Mouse (Mus musculus) forebrain, embryonic 14.5 days (tissue): ENCODE results near the gene Gm13288. TPM values are rescaled to one million over a fixed set of nuclear protein-coding genes. Genes with fewer than 3 reads are reported as not detected.
"Not testable (repeated sequence)": the region's sequence is repeated elsewhere in the genome, so short reads cannot be mapped to it uniquely, and the experiment has no call there.

Experiments used
- ATAC-seq: fragments of 200-750 bp; cut with Nextera tagmentation; 2 replicates; pipeline ENCODE4 v1.8.0; 2017; ENCODE audit warnings: mild to moderate bottlenecking, moderate library complexity
- DNase-seq: peaks from one replicate; pipeline ENCODE4 v3.0.0-alpha.2; 2015; ENCODE audit warnings: low spot score
- H3K27ac ChIP-seq: fragments of 300-500 bp; sonication (generic); 2 replicates; pipeline ENCODE4 v1.5.1; 2014; ENCODE audit warnings: low read depth, mild to moderate bottlenecking, control low read depth, low read length, moderate library complexity
- H3K27me3 ChIP-seq: fragments of 300-500 bp; sonication (generic); replicated peaks from 2 replicates; pipeline ENCODE4 v1.6.1; 2014; ENCODE audit warnings: low read length, control low read depth, mixed read lengths; ENCODE audit not compliant: control insufficient read depth, insufficient read depth
- H3K36me3 ChIP-seq: fragments of 300-500 bp; sonication (generic); 2 replicates; pipeline ENCODE4 v1.6.1; 2014; ENCODE audit warnings: low read length, control low read depth; ENCODE audit not compliant: control insufficient read depth, insufficient read depth
- H3K4me1 ChIP-seq: fragments of 300-500 bp; sonication (generic); 2 replicates; pipeline ENCODE4 v1.6.1; 2014; ENCODE audit warnings: antibody characterized with exemption, low read length, control low read depth; ENCODE audit not compliant: control insufficient read depth, insufficient read depth
- H3K4me2 ChIP-seq: fragments of 300-500 bp; sonication (generic); 2 replicates; pipeline ENCODE4 v1.6.1; 2014; ENCODE audit warnings: mild to moderate bottlenecking, control low read depth, low read length
- H3K4me3 ChIP-seq: fragments of 300-500 bp; sonication (generic); 2 replicates; pipeline ENCODE4 v1.5.1; 2014; ENCODE audit warnings: low read depth, low read length, control low read depth
- H3K9ac ChIP-seq: fragments of 300-500 bp; sonication (generic); 2 replicates; pipeline ENCODE4 v1.6.1; 2014; ENCODE audit warnings: mild to moderate bottlenecking, low read length, control low read depth, moderate library complexity
- H3K9me3 ChIP-seq: fragments of 300-500 bp; sonication (generic); replicated peaks from 2 replicates; pipeline ENCODE4 v1.6.1; 2016; ENCODE audit warnings: low read length, control low read depth, mixed read lengths; ENCODE audit not compliant: control insufficient read depth
- WGBS: fragments of 180-500 bp; shearing (Covaris S2); extraction: QIAGEN DNeasy Blood & Tissue Kit; methylation state at CpG from one replicate; pipeline ENCODE4 v1.1.7; 2014; 5-methylcytosine and 5-hydroxymethylcytosine counted together
- polyA plus RNA-seq: library from polyadenylated mRNA; unstranded; fragments of >200 nt; fragmentation: Nextera tagmentation; extraction: Ambion mirVana; gene quantifications from 2 replicates; pipeline ENCODE4 v1.2.1, GENCODE M21; 2014

Gm13288 gene
- polyA plus RNA-seq, 1 experiment from 2014 or later, result not detected

- WGBS, result 3% methylated on average over 24 of the region's 42 CpGs
- ATAC-seq, H3K9ac ChIP-seq, H3K9me3 ChIP-seq, H3K4me1 ChIP-seq, H3K27ac ChIP-seq, H3K36me3 ChIP-seq, H3K27me3 ChIP-seq: not testable (repeated sequence)
- H3K4me2 ChIP-seq, result peak overlapping the region; percentile 51
- DNase-seq, result peak; percentile 61
- peak overlapping the region; percentile 24 for H3K4me3 ChIP-seq
These were observed 41.8 kb upstream of the Gm13288 start for GRCm38 (mm10) chr4:88763384-88764018.

GRCm38 (mm10) chr4:88773534-88773933 is 31.8 kb upstream of the Gm13288 start, which contains the start of gene Gm13290:
TSS of gene Gm13290 (plus strand) at chr4:88773834.
- H3K27ac ChIP-seq, ATAC-seq, H3K9me3 ChIP-seq, H3K4me3 ChIP-seq, H3K36me3 ChIP-seq, H3K4me1 ChIP-seq, H3K9ac ChIP-seq, DNase-seq, H3K4me2 ChIP-seq, H3K27me3 ChIP-seq: not testable (repeated sequence)
- WGBS, result no CpG with 5 or more reads among the region's 32 CpGs

GRCm38 (mm10) chr4:88776622-88777021 is 28.7 kb upstream of the Gm13288 start, which contains the start of gene Gm13289:
TSS of gene Gm13289 (plus strand) at chr4:88776922.
- not testable (repeated sequence) for H3K4me2 ChIP-seq, DNase-seq, H3K9me3 ChIP-seq, H3K9ac ChIP-seq, H3K4me3 ChIP-seq, H3K4me1 ChIP-seq, H3K27me3 ChIP-seq, H3K27ac ChIP-seq, H3K36me3 ChIP-seq, ATAC-seq
- WGBS, result no CpG with 5 or more reads among the region's 29 CpGs

- H3K9me3 ChIP-seq, H3K4me3 ChIP-seq, H3K27ac ChIP-seq, ATAC-seq, H3K36me3 ChIP-seq, DNase-seq, H3K27me3 ChIP-seq, H3K9ac ChIP-seq, H3K4me1 ChIP-seq, H3K4me2 ChIP-seq: not testable (repeated sequence)
- WGBS, result no CpG with 5 or more reads among the region's 29 CpGs
These were observed 25.8 kb upstream of the Gm13288 start, which contains the start of gene Gm13272 for GRCm38 (mm10) chr4:88779550-88779949. TSS of gene Gm13272 (plus strand) at chr4:88779850.

GRCm38 (mm10) chr4:88780320-88780719 is 25.0 kb upstream of the Gm13288 start:
- not testable (repeated sequence) for DNase-seq, H3K4me3 ChIP-seq, H3K27me3 ChIP-seq, ATAC-seq, H3K4me1 ChIP-seq, H3K36me3 ChIP-seq, H3K4me2 ChIP-seq, H3K27ac ChIP-seq, H3K9me3 ChIP-seq, H3K9ac ChIP-seq
- 53% methylated on average over 14 of the region's 18 CpGs for WGBS

- not testable (repeated sequence) for H3K36me3 ChIP-seq, H3K9me3 ChIP-seq, H3K4me1 ChIP-seq, H3K4me3 ChIP-seq, H3K27ac ChIP-seq, H3K27me3 ChIP-seq, ATAC-seq, H3K9ac ChIP-seq, DNase-seq
- WGBS, result 11% methylated on average over 2 of the region's 7 CpGs
- H3K4me2 ChIP-seq, result peak within 1 kb of the TSS; percentile 33; the same call in 1 of the 2 replicates
These were observed 23.5 kb upstream of the Gm13288 start, which contains the start of gene Ifnz for GRCm38 (mm10) chr4:88781831-88782230. TSS of gene Ifnz (plus strand) at chr4:88782131.

- WGBS, result 0% methylated on average over 12 of the region's 31 CpGs
These were observed 23.0 kb upstream of the Gm13288 start for GRCm38 (mm10) chr4:88782335-88782734.

GRCm38 (mm10) chr4:88785409-88785808 is 19.9 kb upstream of the Gm13288 start, which contains the start of gene Gm13276:
TSS of gene Gm13276 (plus strand) at chr4:88785709.
- no CpG with 5 or more reads among the region's 27 CpGs for WGBS
- DNase-seq, result not testable (repeated sequence)

More at GRCm38 (mm10) chr4:88782335-88782734, 23.0 kb upstream of the Gm13288 start:
- DNase-seq, H3K4me3 ChIP-seq, H3K9ac ChIP-seq, ATAC-seq, H3K27me3 ChIP-seq, H3K9me3 ChIP-seq, H3K4me1 ChIP-seq, H3K27ac ChIP-seq, H3K36me3 ChIP-seq: not testable (repeated sequence)
- H3K4me2 ChIP-seq, result peak overlapping the region; percentile 33; the same call in 1 of the 2 replicates

GRCm38 (mm10) chr4:88788402-88788801 is 16.9 kb upstream of the Gm13288 start, which contains the start of gene Gm13277:
TSS of gene Gm13277 (plus strand) at chr4:88788632.
- DNase-seq, H3K4me1 ChIP-seq, H3K9ac ChIP-seq, H3K4me2 ChIP-seq, H3K4me3 ChIP-seq, H3K27me3 ChIP-seq, H3K36me3 ChIP-seq, H3K9me3 ChIP-seq, H3K27ac ChIP-seq, ATAC-seq: not testable (repeated sequence)
- no CpG with 5 or more reads among the region's 28 CpGs for whole genome bisulfite sequencing

More at GRCm38 (mm10) chr4:88785409-88785808, 19.9 kb upstream of the Gm13288 start, which contains the start of gene Gm13276:
- H3K4me3 ChIP-seq, ATAC-seq, H3K27me3 ChIP-seq, H3K4me2 ChIP-seq, H3K4me1 ChIP-seq, H3K9me3 ChIP-seq, H3K9ac ChIP-seq, H3K27ac ChIP-seq, H3K36me3 ChIP-seq: not testable (repeated sequence)
